Mouse (Mus musculus) MEL (cell line): ENCODE results near the gene Lama1. TPM values are rescaled to one million over a fixed set of nuclear protein-coding genes. Genes with fewer than 3 reads are reported as not detected.

Source experiments
- DNase-seq: peaks from one replicate; pipeline ENCODE4 v3.0.0; 2011; ENCODE audit warnings: low read depth, low spot score
- H3K27ac ChIP-seq: 2 replicates; pipeline ENCODE4 v1.5.1; 2012; ENCODE audit warnings: low read depth, mild to moderate bottlenecking, control low read depth, low read length, moderate library complexity; ENCODE audit not compliant: control insufficient read depth
- H3K27me3 ChIP-seq, 2 experiments: fragments of 150-350 bp in 1 of 2; sonication (generic) in 1 of 2; 2 replicates each; pipeline ENCODE4 v1.6.1; 2012; ENCODE audit warnings: low read length in 2 of 2, mild to moderate bottlenecking in 2 of 2, improper control_type of control experiment in 1 of 2, moderate library complexity in 1 of 2; ENCODE audit not compliant: insufficient read depth in 2 of 2, control insufficient read depth in 1 of 2
- H3K36me3 ChIP-seq, 2 experiments: 2 replicates each; pipeline ENCODE4 v1.6.1; 2012 to 2014; ENCODE audit warnings: low read length in 2 of 2, improper control_type of control experiment in 1 of 2, inconsistent platforms in 1 of 2, mild to moderate bottlenecking in 1 of 2; ENCODE audit not compliant: insufficient read depth in 2 of 2, control insufficient read depth in 1 of 2
- H3K4me1 ChIP-seq, 2 experiments: fragments of 150-350 bp in 1 of 2; sonication (generic) in 1 of 2; 2 replicates each; pipeline ENCODE4 v1.6.1; 2012; ENCODE audit warnings: low read length in 2 of 2, improper control_type of control experiment in 1 of 2, mild to moderate bottlenecking in 1 of 2; ENCODE audit not compliant: insufficient read depth in 2 of 2, control insufficient read depth in 1 of 2
- H3K4me3 ChIP-seq, 2 experiments: fragments of 150-350 bp in 1 of 2; sonication (generic) in 1 of 2; 2 replicates each; pipeline ENCODE4 v1.5.1; 2012; ENCODE audit warnings: low read depth in 2 of 2, low read length in 2 of 2, mild to moderate bottlenecking in 2 of 2, moderate library complexity in 2 of 2, control low read depth in 1 of 2, improper control_type of control experiment in 1 of 2; ENCODE audit not compliant: control insufficient read depth in 1 of 2, insufficient read depth in 1 of 2
- H3K79me2 ChIP-seq: 2 replicates; pipeline ENCODE4 v1.6.1; 2012; ENCODE audit warnings: mild to moderate bottlenecking, low read length, moderate library complexity; ENCODE audit not compliant: control insufficient read depth, poor library complexity, insufficient read depth
- H3K9ac ChIP-seq: 2 replicates; pipeline ENCODE4 v1.6.1; 2012; ENCODE audit warnings: low read depth, mild to moderate bottlenecking, control low read depth, low read length, moderate library complexity; ENCODE audit not compliant: control insufficient read depth, poor library complexity, severe bottlenecking
- H3K9me3 ChIP-seq: fragments of 150-350 bp; sonication (generic); replicated peaks from 2 replicates; pipeline ENCODE4 v1.6.1; 2012; ENCODE audit warnings: mild to moderate bottlenecking, low read length, improper control_type of control experiment, moderate library complexity; ENCODE audit not compliant: insufficient read depth
- CHD2 ChIP-seq: IDR thresholded peaks from 2 replicates; pipeline ENCODE4 v1.6.1; 2011; ENCODE audit warnings: low read length, improper control_type of control experiment
- CTCF ChIP-seq, 3 experiments: IDR thresholded peaks in 2 of 3; conservative IDR thresholded peaks in 1 of 3; 2 replicates each; pipeline ENCODE4 v1.5.1; 2011 to 2012; ENCODE audit warnings: low read length in 3 of 3, low read depth in 2 of 3, mild to moderate bottlenecking in 2 of 3, improper control_type of control experiment in 1 of 3, inconsistent platforms in 1 of 3, mixed read lengths in 1 of 3, moderate library complexity in 1 of 3; ENCODE audit not compliant: control insufficient read depth in 1 of 3, insufficient read depth in 1 of 3, poor library complexity in 1 of 3, severe bottlenecking in 1 of 3
- E2F4 ChIP-seq: IDR thresholded peaks from 2 replicates; pipeline ENCODE4 v1.6.1; 2011; ENCODE audit warnings: low read depth, low read length, improper control_type of control experiment, borderline replicate concordance
- ETS1 ChIP-seq: IDR thresholded peaks from 2 replicates; pipeline ENCODE4 v1.6.1; 2012; ENCODE audit warnings: low read depth, mild to moderate bottlenecking, inconsistent platforms, low read length, improper control_type of control experiment, moderate library complexity
- GABPA ChIP-seq: IDR thresholded peaks from 2 replicates; pipeline ENCODE4 v1.6.1; 2012; ENCODE audit warnings: low read depth, mild to moderate bottlenecking, inconsistent platforms, low read length, improper control_type of control experiment, moderate library complexity
- HCFC1 ChIP-seq: IDR thresholded peaks from 2 replicates; pipeline ENCODE4 v1.6.1; 2012; ENCODE audit warnings: low read depth, mild to moderate bottlenecking, inconsistent platforms, low read length, improper control_type of control experiment, moderate library complexity
- KAT2A ChIP-seq: conservative IDR thresholded peaks from 2 replicates; pipeline ENCODE4 v1.6.1; 2012; ENCODE audit warnings: low read depth, low read length, improper control_type of control experiment, inconsistent platforms
- MAFK ChIP-seq: IDR thresholded peaks from 2 replicates; pipeline ENCODE4 v1.6.1; 2011; ENCODE audit warnings: low read depth, mild to moderate bottlenecking, low read length, improper control_type of control experiment, borderline replicate concordance
- MAX ChIP-seq: IDR thresholded peaks from 2 replicates; pipeline ENCODE4 v1.6.1; 2011; ENCODE audit warnings: low read length, improper control_type of control experiment
- MAZ ChIP-seq: IDR thresholded peaks from 2 replicates; pipeline ENCODE4 v1.6.1; 2012; ENCODE audit warnings: low read depth, mild to moderate bottlenecking, inconsistent platforms, low read length, improper control_type of control experiment
- MXI1 ChIP-seq: IDR thresholded peaks from 2 replicates; pipeline ENCODE4 v1.6.1; 2011; ENCODE audit warnings: mild to moderate bottlenecking, low read depth, low read length, improper control_type of control experiment
- MYB ChIP-seq: IDR thresholded peaks from 2 replicates; pipeline ENCODE4 v1.6.1; 2011; ENCODE audit warnings: mild to moderate bottlenecking, low read depth, low read length, improper control_type of control experiment
- POLR2AphosphoS2 ChIP-seq: IDR thresholded peaks from 2 replicates; pipeline ENCODE4 v1.6.1; 2011; ENCODE audit warnings: low read length, improper control_type of control experiment
- RAD21 ChIP-seq: IDR thresholded peaks from 2 replicates; pipeline ENCODE4 v1.6.1; 2011; ENCODE audit warnings: mild to moderate bottlenecking, low read depth, low read length, improper control_type of control experiment
- RCOR1 ChIP-seq: IDR thresholded peaks from 2 replicates; pipeline ENCODE4 v1.6.1; 2012; ENCODE audit warnings: low read depth, mild to moderate bottlenecking, inconsistent platforms, low read length, improper control_type of control experiment
- SIN3A ChIP-seq: IDR thresholded peaks from 2 replicates; pipeline ENCODE4 v1.6.1; 2012; ENCODE audit warnings: low read length, improper control_type of control experiment, inconsistent platforms
- TAL1 ChIP-seq: IDR thresholded peaks from 2 replicates; pipeline ENCODE4 v1.6.1; 2012; ENCODE audit warnings: mild to moderate bottlenecking, inconsistent platforms, low read length, moderate library complexity, mixed read lengths
- TBP ChIP-seq: IDR thresholded peaks from 2 replicates; pipeline ENCODE4 v1.8.0; 2011; ENCODE audit warnings: low read depth, low read length, improper control_type of control experiment
- TCF12 ChIP-seq: IDR thresholded peaks from 2 replicates; pipeline ENCODE4 v1.6.1; 2014; ENCODE audit warnings: low read depth, mild to moderate bottlenecking, inconsistent platforms, low read length, improper control_type of control experiment, moderate library complexity
- UBTF ChIP-seq: IDR thresholded peaks from 2 replicates; pipeline ENCODE4 v1.6.1; 2012; ENCODE audit warnings: low read depth, mild to moderate bottlenecking, inconsistent platforms, low read length, improper control_type of control experiment, moderate library complexity, borderline replicate concordance; ENCODE audit not compliant: insufficient read depth
- USF1 ChIP-seq: IDR thresholded peaks from 2 replicates; pipeline ENCODE4 v1.6.1; 2014; ENCODE audit warnings: low read depth, mild to moderate bottlenecking, inconsistent platforms, low read length, improper control_type of control experiment, moderate library complexity
- USF2 ChIP-seq, 2 experiments: IDR thresholded peaks; 2 replicates each; pipeline ENCODE4 v1.6.1; 2011 to 2012; ENCODE audit warnings: improper control_type of control experiment in 2 of 2, low read length in 2 of 2, borderline replicate concordance in 1 of 2, inconsistent platforms in 1 of 2, low read depth in 1 of 2, mild to moderate bottlenecking in 1 of 2; ENCODE audit not compliant: insufficient read depth in 1 of 2
- polyA plus RNA-seq, 2 experiments: library from polyadenylated mRNA; stranded (reverse) in 1 of 2; unstranded in 1 of 2; fragments of >175 nt in 1 of 2; fragments of >200 nt in 1 of 2; gene quantifications; 2 replicates each; pipeline versions ENCODE4 v1.2.1 to v1.2.4; 2012; ENCODE audit warnings: low replicate concordance in 2 of 2, low read depth in 1 of 2; ENCODE audit not compliant: insufficient read length in 2 of 2, insufficient read depth in 1 of 2, missing spikeins in 1 of 2
- total RNA-seq: library from RNA; depleted of rRNA; stranded (reverse); fragments of 300-350 nt; gene quantifications from 2 replicates; pipeline ENCODE4 v1.2.3, GENCODE M21; 2012

Gene Lama1
- total and polyA plus RNA-seq, 3 experiments, result not detected

GRCm38 (mm10) chr17:67664299-67664698, 32.8 kb upstream of the Lama1 start:
- Histone ChIP-seq H3K36me3 (no peaks in the 10 kb centered on the region), H3K9ac (no peak overlapping the region), H3K27ac (no peak overlapping the region), H3K79me2 (no peaks in the 10 kb centered on the region), H3K27me3 (no peaks in the 10 kb centered on the region), H3K9me3 (no peaks in the 10 kb centered on the region), H3K4me3 (no peak overlapping the region), H3K4me1 (no peaks in the 10 kb centered on the region)
- no peak for DNase-seq
- TF ChIP-seq UBTF (no peak), USF2 (IDR thresholded peaks at IDR 0.05; ENCODE audit: borderline replicate concordance in 1 of 2, insufficient read depth in 1 of 2, low read depth in 1 of 2, low read length in 2 of 2) (no peak), MYB (no peak), MAX (no peak), TCF12 (no peak), RCOR1 (no peak)

DNA sequence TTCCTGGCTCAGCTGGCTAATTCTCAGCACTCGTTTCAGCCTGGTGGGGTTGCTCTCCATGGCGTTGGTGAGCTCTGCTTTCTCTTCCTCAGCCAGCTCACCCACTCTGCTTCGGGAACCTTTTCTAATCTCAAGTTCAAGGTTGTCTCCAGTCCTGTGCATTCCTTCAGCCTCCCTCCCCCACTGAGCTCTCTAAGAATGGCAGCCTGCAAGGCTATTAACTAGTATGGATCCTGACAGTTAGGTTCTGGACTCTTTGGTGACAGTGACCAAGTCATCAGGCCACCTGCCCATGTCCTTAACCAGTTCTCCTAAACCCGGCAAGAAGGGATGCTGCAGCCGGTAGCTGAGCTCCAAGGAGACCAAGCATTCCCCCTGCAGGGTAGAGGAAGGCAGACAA, 30.1 kb upstream of the Lama1 start:
- DNase-seq, result no peak
- Histone ChIP-seq H3K9me3 (no peaks in the 10 kb centered on the region), H3K79me2 (no peaks in the 10 kb centered on the region), H3K27ac (no peak overlapping the region), H3K4me3 (no peak overlapping the region), H3K9ac (no peak overlapping the region), H3K4me1 (no peaks in the 10 kb centered on the region), H3K27me3 (no peaks in the 10 kb centered on the region), H3K36me3 (no peaks in the 10 kb centered on the region)
- TF ChIP-seq RAD21, result no peak
- TF ChIP-seq MXI1, result no peak
- no peak for TF ChIP-seq E2F4
- TF ChIP-seq HCFC1, result no peak
- no peak for TF ChIP-seq ETS1
- no peak for TF ChIP-seq USF2 (IDR thresholded peaks at IDR 0.05; ENCODE audit: borderline replicate concordance in 1 of 2, insufficient read depth in 1 of 2, low read depth in 1 of 2, low read length in 2 of 2)
- TF ChIP-seq SIN3A, result no peak
- no peak for TF ChIP-seq MAZ
- TF ChIP-seq KAT2A, result no peak
- TF ChIP-seq POLR2AphosphoS2, result no peak
- TF ChIP-seq CTCF (IDR thresholded peaks at IDR 0.05 in 2 of 3, conservative IDR thresholded peaks at IDR 0.05 in 1 of 3; ENCODE audit: control insufficient read depth in 1 of 3, insufficient read depth in 1 of 3, low read depth in 2 of 3, low read length in 3 of 3, poor library complexity in 1 of 3, severe bottlenecking in 1 of 3), result no peak
- TF ChIP-seq TCF12, result no peak
- no peak for TF ChIP-seq TAL1
- no peak for TF ChIP-seq USF1
- no peak for TF ChIP-seq MAFK
- no peak for TF ChIP-seq CHD2
- no peak for TF ChIP-seq MYB
- TF ChIP-seq TBP, result no peak
- TF ChIP-seq GABPA, result no peak
